Mouse (Mus musculus) bone marrow macrophage, adult 2 months (primary cell): ENCODE results near the gene Fbln5. TPM values are rescaled to one million over a fixed set of nuclear protein-coding genes. Genes with fewer than 3 reads are reported as not detected.

ENCODE experiments used
- H3K27ac ChIP-seq: 2 replicates; pipeline ENCODE4 v1.5.1; 2012; ENCODE audit warnings: low read depth, low read length; ENCODE audit not compliant: insufficient read depth
- H3K4me1 ChIP-seq: 2 replicates; pipeline ENCODE4 v1.6.1; 2012; ENCODE audit warnings: low read length; ENCODE audit not compliant: control insufficient read depth, insufficient read depth
- H3K4me3 ChIP-seq: 2 replicates; pipeline ENCODE4 v1.5.1; 2012; ENCODE audit warnings: mild to moderate bottlenecking, low read length, moderate library complexity; ENCODE audit not compliant: insufficient read depth
- CTCF ChIP-seq: IDR thresholded peaks from 2 replicates; pipeline ENCODE4 v1.5.1; 2012; ENCODE audit warnings: low read depth, mild to moderate bottlenecking, low read length, moderate library complexity
- POLR2A ChIP-seq: IDR thresholded peaks from 2 replicates; pipeline ENCODE4 v1.6.1; 2012; ENCODE audit warnings: mild to moderate bottlenecking, low read depth, low read length, borderline replicate concordance
- polyA plus RNA-seq: library from polyadenylated mRNA; stranded (reverse); fragments of >200 nt; gene quantifications from 2 replicates; pipeline ENCODE4 v1.2.4, GENCODE M21; 2012; ENCODE audit not compliant: missing spikeins, insufficient read depth, insufficient read length

Fbln5 gene
- polyA plus RNA-seq, 1 experiment, result 0.84 TPM

- H3K27ac ChIP-seq, result no peak overlapping the region
- no peak overlapping the region for H3K4me3 ChIP-seq
- H3K4me1 ChIP-seq, result no peaks in the 10 kb centered on the region
- no peak for TF ChIP-seq POLR2A
- no peak for TF ChIP-seq CTCF
These were observed 8.3 kb downstream of the Fbln5 start for GRCm38 (mm10) chr12:101810515-101810914.

- no peak overlapping the region for H3K27ac ChIP-seq
- no peak overlapping the region for H3K4me3 ChIP-seq
- no peaks in the 10 kb centered on the region for H3K4me1 ChIP-seq
- TF ChIP-seq CTCF, result no peak
- no peak for TF ChIP-seq POLR2A
These were observed 11.5 kb downstream of the Fbln5 start for GRCm38 (mm10) chr12:101807400-101807799.

- TF ChIP-seq POLR2A (no peak), CTCF (no peak)
- no peaks in the 10 kb centered on the region for H3K4me1 ChIP-seq
- no peak overlapping the region for H3K4me3 ChIP-seq
- H3K27ac ChIP-seq, result no peak overlapping the region
These were observed 16.4 kb downstream of the Fbln5 start for GRCm38 (mm10) chr12:101802445-101802844.

- TF ChIP-seq POLR2A, result no peak
- TF ChIP-seq CTCF, result no peak
- Histone ChIP-seq H3K27ac (no peak overlapping the region), H3K4me3 (no peak overlapping the region), H3K4me1 (no peaks in the 10 kb centered on the region)
These were observed 17.1 kb downstream of the Fbln5 start for GRCm38 (mm10) chr12:101801744-101802143.

- Histone ChIP-seq H3K4me3 (no peak overlapping the region), H3K27ac (no peak overlapping the region), H3K4me1 (no peaks in the 10 kb centered on the region)
- TF ChIP-seq CTCF, result no peak
- no peak for TF ChIP-seq POLR2A
These were observed 17.8 kb downstream of the Fbln5 start for GRCm38 (mm10) chr12:101801051-101801450.

- Histone ChIP-seq H3K27ac (no peak overlapping the region), H3K4me3 (no peak overlapping the region), H3K4me1 (no peaks in the 10 kb centered on the region)
- no peak for TF ChIP-seq CTCF
- no peak for TF ChIP-seq POLR2A
These were observed 20.5 kb downstream of the Fbln5 start for GRCm38 (mm10) chr12:101798189-101798922.

DNA sequence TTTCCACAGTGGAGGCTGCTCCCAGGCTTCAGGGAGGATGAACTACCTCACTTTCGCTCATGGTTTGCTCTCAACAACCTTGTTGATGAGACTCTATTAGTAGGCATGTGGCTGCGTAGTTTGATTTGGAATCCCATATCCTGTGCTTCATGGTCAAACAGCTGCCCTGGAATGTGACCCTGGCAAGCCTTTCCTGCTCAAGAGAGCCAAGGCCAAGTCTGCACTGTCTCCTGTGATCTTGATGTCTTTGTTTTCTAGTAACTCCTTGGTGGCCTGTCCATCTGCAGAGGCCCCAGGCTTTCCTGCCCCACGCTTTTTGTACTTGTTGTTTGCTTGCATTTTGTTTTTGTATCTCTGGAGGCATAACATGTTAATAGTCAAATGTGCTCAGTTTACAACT is 24.4 kb downstream of the Fbln5 start:
- no peak for TF ChIP-seq CTCF
- TF ChIP-seq POLR2A, result no peak
- no peak overlapping the region for H3K27ac ChIP-seq
- no peak overlapping the region for H3K4me3 ChIP-seq
- no peaks in the 10 kb centered on the region for H3K4me1 ChIP-seq

GRCm38 (mm10) chr12:101793221-101793621 is 25.6 kb downstream of the Fbln5 start:
- no peak overlapping the region for H3K4me3 ChIP-seq
- H3K4me1 ChIP-seq, result no peaks in the 10 kb centered on the region
- TF ChIP-seq CTCF (no peak), POLR2A (no peak)
- no peak overlapping the region for H3K27ac ChIP-seq

GRCm38 (mm10) chr12:101792684-101793083 is 26.2 kb downstream of the Fbln5 start:
- TF ChIP-seq POLR2A (no peak), CTCF (no peak)
- no peak overlapping the region for H3K4me3 ChIP-seq
- H3K27ac ChIP-seq, result no peak overlapping the region
- no peaks in the 10 kb centered on the region for H3K4me1 ChIP-seq

- H3K27ac ChIP-seq, result no peak overlapping the region
- no peak for TF ChIP-seq POLR2A
- TF ChIP-seq CTCF, result no peak
- no peaks in the 10 kb centered on the region for H3K4me1 ChIP-seq
- H3K4me3 ChIP-seq, result no peak overlapping the region
These were observed 29.1 kb downstream of the Fbln5 start for GRCm38 (mm10) chr12:101789767-101790166.

- no peak overlapping the region for H3K27ac ChIP-seq
- no peak for TF ChIP-seq CTCF
- TF ChIP-seq POLR2A, result no peak
- H3K4me3 ChIP-seq, result no peak overlapping the region
- no peaks in the 10 kb centered on the region for H3K4me1 ChIP-seq
These were observed 29.6 kb downstream of the Fbln5 start for GRCm38 (mm10) chr12:101789250-101789649.
